Mouse (Mus musculus) cerebral cortex, adult 2 months (tissue): ENCODE data around the gene Uba7.

Experiments used
- WGBS: fragments of 180-500 bp; shearing (Covaris S2); methylation state at CpG from one replicate; pipeline ENCODE4 v1.1.7; 2018; 5-methylcytosine and 5-hydroxymethylcytosine counted together

The Uba7 gene

DNA sequence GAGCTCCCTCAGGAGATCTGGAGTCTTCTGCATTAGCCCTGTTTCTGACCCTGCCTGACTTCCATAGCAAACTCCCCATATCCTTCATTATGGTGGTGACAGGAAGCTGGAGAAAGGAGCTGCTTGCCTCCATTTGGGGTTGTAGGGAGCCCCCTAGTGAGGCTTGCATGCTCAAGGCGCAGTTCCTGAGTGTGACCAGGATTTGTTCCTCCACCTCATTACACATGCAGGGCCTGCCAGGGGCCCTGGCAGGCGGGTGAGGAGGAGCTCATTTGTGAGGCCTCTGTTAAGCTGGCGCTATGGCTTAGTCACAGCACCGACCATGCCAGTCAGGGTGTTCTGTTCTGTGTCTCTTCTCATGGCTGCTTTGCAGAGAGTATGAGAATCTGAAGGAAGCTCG, 13.4 kb upstream of the Uba7 start:
- WGBS = 17% methylated on average over 5 of the region's 5 CpGs

DNA sequence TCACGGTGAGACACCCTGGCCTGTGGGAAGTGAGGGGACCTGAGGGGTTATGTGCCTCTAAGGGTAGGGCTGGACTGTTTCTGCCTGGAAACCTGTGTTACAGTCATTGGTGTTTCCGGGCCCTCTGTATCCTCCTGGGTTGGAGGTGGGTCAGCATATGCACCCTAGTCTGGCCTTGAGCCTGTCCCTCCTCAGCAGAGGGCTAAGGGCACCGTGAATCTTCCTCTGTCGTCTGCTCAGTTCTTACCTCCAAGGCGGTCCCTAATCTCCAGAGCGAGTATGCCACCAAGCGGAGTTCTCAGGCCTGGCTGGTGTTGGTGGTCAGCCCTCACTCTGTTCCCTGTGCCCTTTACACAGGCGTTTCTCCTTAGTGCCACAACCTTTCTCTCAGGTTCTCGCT, 12.4 kb upstream of the Uba7 start:
- WGBS = 94% methylated on average over 9 of the region's 9 CpGs

DNA sequence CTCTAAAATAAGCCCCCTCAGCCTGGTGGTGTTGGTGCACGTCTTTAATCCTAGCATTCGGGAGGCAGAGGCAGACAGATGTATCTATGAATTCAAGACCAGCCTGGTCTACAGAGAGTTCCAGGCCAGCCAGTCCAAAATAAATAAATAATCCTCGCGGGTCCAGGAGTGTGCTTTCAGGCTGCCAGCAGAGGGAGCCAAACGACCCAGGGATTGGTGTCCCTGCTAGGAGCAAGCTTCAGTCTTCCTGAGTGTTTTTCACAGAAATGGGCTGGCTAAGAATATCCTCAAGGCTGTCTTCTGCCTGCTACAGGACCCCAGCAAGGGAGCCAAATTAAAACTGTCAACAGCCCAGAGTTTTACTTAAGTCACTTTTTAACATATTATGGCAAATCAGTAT, 11.6 kb upstream of the Uba7 start:
- WGBS = 13% methylated on average over 5 of the region's 5 CpGs

DNA sequence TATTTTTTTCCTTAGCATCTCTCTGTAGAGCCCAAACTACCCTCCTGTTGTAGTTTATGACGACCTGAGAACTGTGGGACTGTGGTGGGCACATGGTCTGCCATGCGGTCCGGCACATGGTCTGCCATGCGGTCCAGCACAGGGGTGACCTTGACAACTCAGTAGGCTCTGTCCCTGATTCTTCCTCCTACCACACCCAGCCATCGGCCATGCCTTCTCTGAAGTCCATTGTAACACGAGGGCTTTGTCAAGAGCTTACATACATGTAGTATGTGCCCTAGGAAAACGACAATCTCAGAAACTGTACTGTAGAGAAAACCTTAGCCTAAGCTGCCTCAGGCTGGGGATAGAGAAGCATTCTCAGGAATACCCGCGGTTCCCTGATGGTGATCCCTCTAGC, 10.6 kb upstream of the Uba7 start:
- WGBS = 88% methylated on average over 9 of the region's 9 CpGs

- WGBS = 89% methylated on average over 10 of the region's 10 CpGs
Observed at GRCm38 (mm10) chr9:107966676-107967075, 8.6 kb upstream of the Uba7 start.

DNA sequence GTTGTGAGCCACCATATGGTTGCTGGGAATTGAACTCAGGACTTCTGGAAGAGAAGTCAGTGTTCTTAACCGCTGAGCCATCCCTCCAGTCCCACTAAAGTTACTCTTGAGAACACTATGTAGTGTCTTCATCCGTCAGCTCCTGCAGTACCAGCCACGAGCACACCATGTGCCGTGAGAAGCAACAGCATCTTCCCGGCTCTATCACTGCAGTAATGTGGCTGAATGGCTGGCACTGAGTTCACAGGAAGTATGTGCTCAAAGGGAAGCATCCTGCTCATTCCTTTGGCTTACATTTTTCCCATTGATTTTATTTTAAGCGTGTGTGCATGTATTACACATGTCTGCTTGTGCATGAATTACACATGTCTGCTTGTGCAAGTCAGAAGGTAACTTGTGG, 7.9 kb upstream of the Uba7 start:
- 63% methylated on average over 6 of the region's 6 CpGs for WGBS

DNA sequence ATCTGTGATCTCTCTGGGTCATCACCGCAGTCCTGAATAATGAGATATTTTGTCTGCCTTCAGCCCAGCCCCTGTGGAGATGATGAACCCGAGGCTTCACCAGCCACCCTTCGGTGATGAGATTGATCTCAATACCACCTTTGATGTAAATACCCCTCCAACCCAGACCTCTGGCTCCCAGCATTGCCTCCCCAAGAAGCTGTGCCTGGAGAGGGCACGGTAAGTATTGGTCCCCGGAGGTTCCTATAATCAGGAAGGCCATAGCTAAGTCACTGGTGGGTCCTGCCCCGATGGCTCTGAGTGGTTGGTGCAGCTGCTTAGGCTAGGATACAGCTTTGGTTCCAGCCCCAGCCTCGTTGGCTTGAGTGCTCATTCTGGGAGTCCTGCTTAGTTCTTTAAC, 6.8 kb upstream of the Uba7 start:
- 91% methylated on average over 7 of the region's 7 CpGs for WGBS

DNA sequence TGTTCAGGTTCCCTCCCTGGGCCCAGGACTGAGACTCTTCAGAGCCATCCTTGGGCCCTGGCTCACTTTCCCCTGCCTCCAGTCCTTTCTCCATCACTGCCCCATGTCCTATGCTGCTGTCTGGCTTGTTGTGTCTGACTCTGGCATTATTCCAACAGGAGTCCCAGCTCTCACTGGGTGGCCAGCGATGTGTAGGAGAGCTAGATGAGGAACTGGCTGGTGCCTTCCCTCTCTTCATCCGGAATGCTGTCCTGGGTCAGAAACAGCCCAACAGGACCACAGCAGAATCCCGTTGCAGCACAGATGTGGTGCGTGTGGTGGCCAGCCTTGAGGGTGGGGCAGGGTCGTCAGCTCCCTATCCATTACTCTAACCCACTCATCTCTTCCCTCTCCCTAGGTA, 5.0 kb upstream of the Uba7 start:
- 87% methylated on average over 5 of the region's 5 CpGs for WGBS

- 73% methylated on average over 8 of the region's 8 CpGs for WGBS
Observed at GRCm38 (mm10) chr9:107971690-107972541, 3.4 kb upstream of the Uba7 start.

DNA sequence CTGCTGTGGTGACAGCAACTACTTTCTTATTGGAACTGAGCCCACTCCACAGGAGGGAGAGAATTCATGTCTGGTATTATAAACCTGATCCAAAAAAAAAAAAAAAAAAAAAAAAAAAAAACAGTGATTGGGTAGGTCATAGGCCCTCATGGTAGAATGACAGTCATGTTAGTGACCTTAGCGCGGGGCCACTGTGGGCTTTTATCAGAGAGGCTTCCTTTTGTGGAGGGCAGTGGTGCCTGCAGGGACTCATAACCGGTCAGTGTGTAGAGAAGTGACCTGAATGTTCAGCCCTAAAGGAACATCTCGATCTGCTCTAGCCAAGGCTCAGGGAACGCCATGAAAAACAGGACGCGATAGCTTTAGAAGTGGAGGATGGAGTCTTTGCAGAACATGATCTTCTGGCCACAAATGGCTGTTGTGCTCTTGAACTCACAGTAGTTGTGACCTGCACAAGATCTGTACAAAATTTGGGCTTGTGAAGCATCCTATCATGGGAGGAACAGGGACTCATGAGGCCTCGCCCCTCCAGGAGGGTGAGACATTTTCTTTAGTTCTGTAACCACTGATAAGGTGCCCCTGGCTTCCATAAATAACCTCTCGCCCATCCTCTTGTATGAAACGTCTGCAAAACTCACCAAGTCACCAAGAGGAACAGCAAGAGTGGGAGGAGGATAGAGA, 674 bp upstream of the Uba7 start:
- 78% methylated on average over 10 of the region's 10 CpGs for WGBS

GRCm38 (mm10) chr9:107978815-107979214, 3.5 kb downstream of the Uba7 start:
- WGBS = 92% methylated on average over 12 of the region's 12 CpGs

- 33% methylated on average over 7 of the region's 7 CpGs for WGBS
Observed at GRCm38 (mm10) chr9:107981684-107982605, 6.6 kb downstream of the Uba7 start.

GRCm38 (mm10) chr9:107982681-107983346, 7.5 kb downstream of the Uba7 start, which contains the start of gene Gm20661:
TSS of gene Gm20661 (plus strand) at chr9:107983058.
- 29% methylated on average over 14 of the region's 14 CpGs for WGBS

DNA sequence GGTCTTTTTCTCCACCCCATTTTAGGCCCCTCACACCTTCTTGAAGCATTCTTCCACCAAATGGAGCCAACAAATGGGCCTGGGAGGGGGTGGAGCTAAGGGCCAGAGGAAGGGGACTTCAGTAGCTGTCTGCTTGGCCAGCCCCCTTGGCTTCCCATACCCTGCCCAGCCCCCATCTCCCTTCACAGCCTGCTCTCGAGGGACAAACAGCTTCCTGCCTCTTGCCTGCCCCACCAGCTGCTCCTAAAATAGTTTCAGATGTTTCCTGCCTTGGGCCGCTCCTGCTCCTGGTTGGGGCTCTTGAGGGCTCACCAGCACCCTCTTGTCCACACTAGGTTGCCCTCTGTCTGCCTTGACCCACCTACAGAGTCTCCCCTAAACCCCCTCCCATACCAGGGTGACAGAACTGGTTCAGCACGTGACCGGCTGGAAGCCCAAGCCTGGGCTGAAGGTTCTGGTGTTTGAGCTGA, 8.2 kb downstream of the Uba7 start:
- WGBS = 58% methylated on average over 4 of the region's 4 CpGs

GRCm38 (mm10) chr9:107984052-107984753, 8.9 kb downstream of the Uba7 start:
- WGBS = 79% methylated on average over 19 of the region's 19 CpGs

DNA sequence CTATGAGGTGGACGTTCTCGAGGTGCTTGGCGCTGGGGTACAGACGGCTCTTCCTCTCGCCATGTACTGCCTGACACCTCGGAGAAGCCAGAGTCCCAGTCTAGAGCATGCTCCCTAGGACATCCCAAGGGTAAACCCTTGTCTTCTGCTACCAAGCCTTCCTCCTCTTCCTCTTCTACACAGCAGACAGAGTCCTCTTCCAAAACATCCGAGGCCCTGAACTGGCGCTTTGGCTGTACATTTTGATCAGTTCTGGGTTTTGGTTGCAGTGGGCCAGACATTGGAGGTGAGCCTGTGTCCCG, 9.4 kb downstream of the Uba7 start:
- WGBS = 68% methylated on average over 9 of the region's 9 CpGs

GRCm38 (mm10) chr9:107985131-107986119, 10.1 kb downstream of the Uba7 start, which contains the start of gene Inka1:
TSS of gene Inka1 (minus strand) at chr9:107985879.
- 5% methylated on average over 58 of the region's 58 CpGs for WGBS

GRCm38 (mm10) chr9:107986376-107986775, 11.1 kb downstream of the Uba7 start:
- WGBS = 8% methylated on average over 18 of the region's 18 CpGs

DNA sequence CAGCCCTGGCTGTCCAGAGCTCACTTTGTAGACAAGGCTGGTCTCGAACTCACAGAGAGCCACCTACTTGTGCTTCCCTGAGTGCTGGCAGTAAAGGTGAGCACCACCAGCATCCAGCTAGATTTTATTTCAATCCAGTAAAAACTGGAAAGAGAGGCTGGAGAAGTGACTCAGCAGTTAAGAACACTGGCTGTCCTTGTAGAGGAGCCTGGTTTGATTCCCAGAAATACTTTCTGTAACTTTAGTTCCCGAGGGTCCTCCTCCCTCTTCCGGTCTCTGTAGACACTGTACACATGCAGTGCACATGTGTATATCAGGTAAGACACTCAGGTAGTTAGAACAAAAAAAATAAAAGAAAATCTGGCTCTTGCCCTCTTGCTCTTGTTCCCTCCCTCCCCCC, 12.6 kb downstream of the Uba7 start:
- WGBS = 58% methylated on average over 3 of the region's 3 CpGs

GRCm38 (mm10) chr9:107992197-107992596, 16.9 kb downstream of the Uba7 start, which contains the start of gene Cdhr4:
TSS of gene Cdhr4 (plus strand) at chr9:107992497.
- 66% methylated on average over 2 of the region's 2 CpGs for WGBS
